In the genomic region with DNA sequence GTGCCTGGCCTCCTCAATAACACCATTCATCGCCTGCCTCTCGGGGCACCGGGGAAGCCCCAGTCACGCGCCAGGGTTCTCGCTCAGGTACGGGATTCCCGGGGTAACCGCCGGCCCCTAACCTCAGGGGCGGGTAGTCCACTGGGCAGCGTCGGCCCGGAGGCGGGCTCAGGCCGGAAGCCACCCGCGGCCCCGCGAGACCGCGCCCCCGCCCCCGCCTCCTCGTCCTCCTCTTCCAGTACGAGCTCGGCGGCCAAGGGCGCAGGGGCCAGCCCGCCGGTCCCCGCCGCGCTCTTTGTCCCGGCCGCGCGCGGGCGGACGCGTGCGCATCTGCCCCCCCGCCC, we compare ENCODE assay signal across 1 mouse cellular context.
TF ChIP-seq lines count a peak whose summit lies in the region.

No protein-coding gene starts in this region.

TF ChIP-seq in CH12.LX, 34 proteins besides CTCF, POLR2A, EP300 and RAD21 (continued from another document):
- TF ChIP-seq E2F4 (IDR thresholded peaks at IDR 0.05; ENCODE audit: insufficient replicate concordance, low read depth, low read length) (peak; percentile 29; the same call in 1 of the 2 replicates), JUND (conservative IDR thresholded peaks at IDR 0.05; ENCODE audit: low read depth, low read length) (no peak), ZKSCAN1 (IDR thresholded peaks at IDR 0.05; ENCODE audit: borderline replicate concordance, low read depth, low read length) (no peak)
